Mouse (Mus musculus) ovary, postnatal 10 days (tissue): ENCODE data around the gene 2810459M11Rik.
"Not testable (repeated sequence)": the region's sequence is repeated elsewhere in the genome, so short reads cannot be mapped to it uniquely, and the experiment has no call there.

Experiments
- DNase-seq: peaks from one replicate; pipeline ENCODE4 v3.0.0; 2022; ENCODE audit warnings: low spot score

Gene 2810459M11Rik

DNA sequence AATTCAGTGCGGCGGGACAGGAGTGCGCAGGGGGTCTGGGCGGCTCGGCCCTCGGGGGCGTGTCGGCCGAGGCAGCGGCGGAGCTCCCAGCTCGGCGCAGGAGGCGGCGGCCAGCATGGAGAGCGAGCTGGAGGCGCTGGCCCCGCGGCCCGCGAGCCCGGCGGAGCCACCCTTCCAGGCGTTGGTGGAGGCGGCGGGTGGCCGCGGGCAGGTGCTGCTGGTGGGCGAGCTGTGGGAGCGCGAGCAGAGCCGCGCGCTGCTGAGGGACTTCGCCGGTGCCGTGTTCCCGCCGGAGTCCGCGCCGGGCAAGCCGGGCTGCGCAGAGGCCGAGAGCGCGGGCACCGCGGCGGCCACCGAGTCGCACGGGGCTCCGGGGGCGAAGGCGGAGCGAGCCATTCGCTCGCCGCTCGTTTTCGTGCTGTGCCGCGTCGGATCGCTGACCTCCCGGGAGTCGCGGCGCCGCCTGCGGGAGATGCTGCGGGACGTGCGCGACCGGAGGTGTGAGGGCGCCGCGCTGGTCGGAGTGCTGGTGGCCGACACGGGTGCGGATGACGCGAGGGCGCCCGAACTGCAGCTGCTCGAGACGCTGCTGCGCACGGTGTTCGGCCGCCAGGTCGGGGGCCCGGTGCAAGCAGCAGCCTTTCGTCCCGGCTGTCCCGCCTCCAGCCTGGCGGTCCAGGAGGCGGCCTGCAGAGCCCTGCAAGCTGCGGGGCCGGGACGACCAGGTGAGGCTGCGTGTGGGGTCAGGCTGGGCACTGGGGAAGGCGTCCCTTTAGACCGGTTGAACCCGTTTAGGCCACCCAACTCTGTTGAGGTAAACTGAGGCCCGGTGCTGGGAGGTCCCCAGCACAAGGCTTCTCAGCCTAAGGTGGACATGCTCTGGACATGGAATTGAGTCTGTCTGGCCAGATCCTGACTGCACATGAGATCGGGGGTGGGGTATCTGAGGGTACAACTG, at the start of gene 2810459M11Rik:
Gene 2810459M11Rik, plus strand, starts transcription at position 16 of the 958 bp plus-strand sequence.
- no peak for DNase-seq

DNA sequence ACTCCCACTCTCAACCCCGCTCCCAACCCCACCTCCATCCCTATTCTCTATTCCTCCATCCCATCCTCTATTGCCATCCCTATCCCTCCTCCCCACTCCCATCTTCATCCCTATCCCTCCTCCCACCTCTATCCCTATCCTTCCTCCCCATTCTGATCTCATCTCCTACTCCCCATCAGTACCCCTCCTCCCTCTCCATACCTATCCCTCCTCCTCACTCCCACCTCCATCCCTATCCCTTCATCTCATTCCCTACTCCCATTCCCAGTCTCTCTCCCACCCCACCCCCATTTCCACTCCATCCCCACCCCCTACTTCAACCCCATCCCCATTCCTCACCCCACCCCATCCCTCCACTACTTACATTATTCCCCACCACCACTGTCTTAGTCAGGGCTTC, 48.4 kb upstream of the 2810459M11Rik start:
- DNase-seq: no peak

- DNase-seq: no peak
Observed at GRCm38 (mm10) chr1:85998012-85998411, 47.7 kb upstream of the 2810459M11Rik start.

DNA sequence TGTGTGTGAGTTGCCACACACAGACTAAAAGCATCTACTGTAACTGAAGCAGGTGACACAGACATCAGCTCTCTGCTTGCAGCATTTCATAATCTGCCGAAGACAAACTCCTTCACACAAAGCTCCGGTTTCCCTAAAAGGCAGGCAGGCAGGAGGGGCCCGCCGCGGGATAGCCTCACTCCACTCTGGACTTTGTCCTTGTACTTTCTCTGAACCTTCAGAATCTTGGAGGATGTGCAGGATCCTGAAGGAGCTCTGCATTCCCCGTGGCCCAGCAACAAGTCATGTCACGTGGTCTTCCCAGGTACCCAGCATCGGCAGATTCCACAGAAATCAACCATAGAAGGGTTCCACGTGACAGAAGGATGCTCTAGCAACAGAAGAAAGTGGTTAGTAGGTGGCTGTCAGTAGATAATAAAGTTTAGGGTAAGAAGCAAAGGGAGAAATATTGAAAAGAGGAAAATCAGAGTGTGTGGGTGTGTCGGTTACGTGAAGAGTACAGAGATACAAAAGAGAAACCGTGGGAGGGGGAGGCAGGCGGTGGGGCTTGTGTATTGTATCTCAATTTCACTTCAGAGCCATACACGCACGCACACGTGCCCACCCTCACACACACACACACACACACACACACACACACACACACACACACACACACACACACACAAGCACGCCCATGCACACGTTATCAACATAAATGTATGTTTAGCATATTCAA, 45.7 kb upstream of the 2810459M11Rik start:
- DNase-seq: no peak

DNA sequence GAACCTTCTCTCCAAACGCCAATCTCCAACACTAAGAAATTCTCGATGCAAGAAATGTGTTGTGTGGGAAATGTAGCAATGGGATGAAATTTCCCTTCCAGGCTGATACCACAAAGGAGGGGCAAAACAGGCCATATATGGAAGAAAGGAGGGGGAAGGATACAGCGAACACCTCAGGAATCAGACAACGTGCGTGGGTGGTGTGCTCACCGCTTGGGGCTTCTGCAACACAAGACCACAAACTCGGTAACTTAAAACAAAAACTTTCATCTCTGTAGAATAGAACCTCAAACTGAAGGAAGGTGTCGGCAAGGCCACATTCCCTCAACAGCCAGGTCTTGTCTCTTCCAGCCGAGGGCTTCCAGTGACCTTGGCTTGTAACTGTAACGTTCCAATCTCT, 40.1 kb upstream of the 2810459M11Rik start:
- no peak for DNase-seq

GRCm38 (mm10) chr1:86006040-86006439, 39.6 kb upstream of the 2810459M11Rik start:
- no peak for DNase-seq

- peak; percentile 78 for DNase-seq
Observed at GRCm38 (mm10) chr1:86007778-86008177, 37.9 kb upstream of the 2810459M11Rik start.

DNA sequence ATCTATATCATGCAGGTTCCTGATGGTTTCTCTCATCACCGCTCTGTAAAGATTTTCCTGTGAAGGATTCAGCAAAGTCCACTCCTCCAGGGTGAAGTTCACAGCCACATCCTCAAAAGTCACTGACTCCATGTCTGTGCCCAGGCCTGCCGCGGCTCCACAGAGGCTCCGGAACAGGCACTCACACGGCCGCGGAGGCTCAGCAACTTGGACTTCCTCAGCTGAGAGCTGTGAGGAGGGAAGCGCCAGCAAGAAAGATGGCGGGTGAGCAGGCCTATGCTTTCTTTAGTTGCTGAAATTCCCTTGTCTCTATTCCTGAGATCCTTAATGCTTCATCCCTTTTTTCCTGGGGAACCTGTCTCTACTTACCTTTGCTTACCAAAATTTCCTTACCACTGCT, 29.9 kb upstream of the 2810459M11Rik start:
- not testable (repeated sequence) for DNase-seq

GRCm38 (mm10) chr1:86016516-86016915, 29.1 kb upstream of the 2810459M11Rik start, which contains the start of gene Spata3:
Gene Spata3, plus strand, starts transcription at chr1:86016816.
- no peak for DNase-seq

DNA sequence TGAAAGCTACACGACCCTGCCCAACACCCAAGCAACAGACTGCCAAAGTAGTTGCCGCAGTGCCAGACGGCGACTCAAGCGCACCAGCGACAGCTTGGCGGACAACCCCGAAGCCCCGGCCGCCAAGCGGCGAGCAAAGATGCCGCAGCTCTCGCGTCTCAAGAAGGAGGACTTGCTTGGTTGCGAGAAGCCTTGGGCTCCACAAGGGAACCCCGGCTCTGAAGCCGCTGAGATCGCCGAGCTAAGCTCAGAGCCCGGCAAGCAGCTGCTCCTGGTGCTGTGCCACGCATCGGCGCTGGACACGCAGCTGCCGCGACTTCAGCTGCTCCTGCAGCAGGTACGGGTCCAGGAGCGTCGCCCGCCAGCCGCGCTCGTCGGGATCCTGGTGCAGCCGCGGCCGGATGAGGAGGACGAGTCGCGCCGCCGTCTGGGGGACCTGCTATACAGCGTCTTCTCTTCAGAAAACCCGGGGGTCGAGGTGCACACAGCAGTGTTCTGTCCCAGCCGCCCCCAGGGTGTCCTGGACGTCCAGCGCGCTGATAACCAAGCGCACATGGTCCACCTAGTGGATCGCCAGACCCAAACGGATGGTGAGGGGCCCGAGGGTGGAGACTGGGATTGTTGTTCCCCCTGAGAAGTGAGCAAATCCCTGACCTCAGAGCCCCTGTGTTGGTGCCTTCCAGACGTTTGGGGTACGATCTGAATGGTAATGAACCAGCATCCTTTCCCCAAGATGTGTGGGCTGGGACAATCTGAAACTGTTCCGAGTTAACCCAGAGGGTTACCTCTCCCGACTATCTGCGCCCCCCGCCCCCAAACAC, 27.2 kb upstream of the 2810459M11Rik start:
- DNase-seq: no peak

DNA sequence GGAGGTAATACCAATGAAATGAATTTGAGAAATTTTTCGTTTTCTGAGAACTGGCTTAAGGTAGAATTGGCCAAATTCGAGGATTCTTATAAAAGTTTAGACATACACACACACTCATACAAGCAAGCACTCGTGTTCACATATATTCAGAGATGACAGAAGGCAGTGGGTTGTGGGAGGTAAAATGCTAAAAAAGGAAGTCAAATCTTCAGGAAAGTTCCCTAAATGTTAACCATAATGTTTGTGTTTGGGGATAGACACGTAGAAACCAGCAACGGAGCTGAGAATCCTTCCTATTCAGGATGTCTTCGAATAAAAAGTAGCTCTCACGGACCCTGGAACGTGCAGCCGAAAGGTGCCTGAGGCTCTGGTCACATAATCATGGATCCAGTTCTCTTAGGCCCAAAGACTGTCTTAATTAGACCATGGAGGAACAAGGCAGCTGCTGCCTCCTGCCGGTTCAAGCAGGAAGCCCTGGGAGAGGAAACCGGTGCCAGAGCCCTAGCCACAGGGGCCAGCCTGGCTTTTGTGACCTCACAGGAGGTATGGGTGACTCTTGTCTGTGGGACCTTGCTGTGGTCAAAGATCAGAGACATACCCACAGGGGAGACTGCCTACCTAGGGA, 24.2 kb upstream of the 2810459M11Rik start:
- no peak for DNase-seq

DNA sequence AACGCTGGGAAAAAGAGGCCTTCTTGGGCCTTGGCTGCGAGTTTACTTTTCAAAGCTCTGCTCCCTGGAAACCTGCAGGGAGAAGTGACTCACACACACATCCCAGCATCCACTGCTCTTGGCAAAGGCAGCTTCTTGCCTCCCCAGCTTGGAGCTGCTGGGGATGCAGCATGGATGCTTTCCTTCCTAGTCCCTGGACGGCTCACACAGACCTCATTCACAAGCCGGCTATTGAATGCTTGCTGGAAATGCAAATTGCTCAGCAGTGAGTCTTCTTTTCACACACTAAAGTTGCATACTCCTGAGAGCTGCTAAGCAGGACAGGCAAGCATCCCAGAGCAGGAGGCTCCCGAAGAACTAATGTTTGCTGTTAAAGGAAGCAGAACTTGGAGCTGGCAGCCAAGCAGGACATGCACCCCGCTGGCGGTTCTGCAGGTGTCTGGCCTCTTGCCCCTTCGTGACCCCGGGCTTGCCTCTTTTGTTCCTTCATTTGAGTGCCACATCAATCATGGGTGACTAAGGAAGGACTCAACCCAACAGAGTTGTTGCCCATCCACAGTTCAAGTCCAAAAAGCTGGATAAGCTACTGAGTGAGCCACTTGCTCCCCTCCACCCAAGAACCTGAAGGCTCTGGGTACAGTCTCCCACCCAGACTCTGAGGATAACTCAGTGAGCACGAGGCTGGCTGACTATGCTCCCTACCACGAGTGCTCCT, 13.2 kb upstream of the 2810459M11Rik start:
- no peak for DNase-seq

DNA sequence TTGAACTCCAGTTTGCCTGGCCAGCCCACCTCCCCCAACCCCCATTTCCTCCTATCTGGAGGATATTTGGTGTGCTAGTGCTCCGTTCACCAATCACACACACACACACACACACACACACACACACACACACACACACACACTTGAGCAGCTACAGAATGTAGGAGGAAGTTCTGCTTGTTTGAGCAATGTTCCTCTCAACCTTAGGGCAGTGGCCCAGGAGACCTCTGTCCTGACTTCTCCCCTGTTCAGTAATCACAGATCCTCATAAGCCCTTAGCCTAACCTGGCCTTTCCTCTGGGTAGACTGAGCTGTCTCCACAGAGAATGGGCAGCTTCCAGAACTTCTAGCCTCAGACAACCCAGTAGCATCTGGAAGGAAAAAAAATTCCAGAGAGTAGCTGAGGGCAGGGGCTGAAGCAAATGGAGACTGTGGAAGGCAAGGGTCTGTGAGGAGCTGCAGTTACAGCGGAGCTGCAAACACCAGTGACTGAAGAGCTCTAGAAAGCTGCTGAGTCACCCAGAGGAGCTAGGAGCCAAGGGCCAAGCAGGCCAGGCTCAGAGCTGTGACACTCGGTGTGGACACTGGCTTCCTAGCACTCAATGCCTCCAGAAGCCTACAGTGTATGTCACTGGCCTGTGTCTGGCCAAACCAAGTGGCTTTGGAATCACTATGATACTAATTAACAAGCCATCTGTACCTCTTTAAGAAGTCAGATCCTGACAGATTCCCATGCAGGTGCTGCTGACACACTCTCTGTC, 7.3 kb upstream of the 2810459M11Rik start:
- DNase-seq: no peak

GRCm38 (mm10) chr1:86040131-86040530, 5.5 kb upstream of the 2810459M11Rik start:
- DNase-seq: no peak

DNA sequence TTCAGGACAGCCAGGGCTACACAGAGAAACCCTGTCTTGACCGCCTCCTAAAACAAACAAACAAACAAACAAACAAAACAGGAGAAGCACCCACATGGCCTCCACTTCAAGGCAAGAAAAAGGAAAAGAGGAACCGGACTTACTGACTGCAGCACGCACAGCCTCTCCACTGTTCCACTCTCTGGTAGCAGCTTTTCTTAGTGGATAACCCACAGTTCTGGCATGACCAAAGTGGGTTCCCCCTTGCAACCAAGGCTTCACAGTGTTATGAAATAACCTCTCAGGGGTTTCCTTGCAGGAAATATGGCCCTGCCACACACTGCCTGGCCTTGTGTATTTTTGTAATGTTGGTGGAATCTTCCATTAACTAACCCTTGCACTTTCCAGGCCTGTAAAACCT, 4.8 kb upstream of the 2810459M11Rik start:
- DNase-seq: no peak

DNA sequence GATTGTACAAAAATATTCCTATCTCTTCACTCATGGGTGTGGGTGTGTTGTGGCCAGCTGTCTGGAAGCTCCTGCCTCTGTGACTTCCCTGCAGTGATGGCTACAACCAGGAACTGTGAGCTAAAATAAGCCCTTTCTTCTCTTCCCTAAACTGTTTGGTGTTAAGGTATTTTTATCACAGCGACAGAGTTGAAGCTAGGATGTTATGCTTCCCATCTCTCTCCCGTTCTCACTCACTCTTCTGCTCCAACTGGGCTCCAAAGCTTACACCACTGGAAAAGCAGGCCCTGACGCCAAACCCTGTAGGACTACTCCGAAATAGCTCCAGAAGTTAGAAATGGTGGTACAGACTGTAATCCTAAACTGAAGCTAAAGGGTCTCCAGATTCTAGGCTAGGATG, 607 bp upstream of the 2810459M11Rik start:
- no peak for DNase-seq

- no peak for DNase-seq
Observed at GRCm38 (mm10) chr1:86046833-86047563, 1.3 kb downstream of the 2810459M11Rik start.

- DNase-seq: no peak
Observed at GRCm38 (mm10) chr1:86048231-86048630, 2.6 kb downstream of the 2810459M11Rik start.

- no peak for DNase-seq
Observed at GRCm38 (mm10) chr1:86048744-86049143, 3.1 kb downstream of the 2810459M11Rik start.
